Mouse (Mus musculus): ENCODE measurements around the gene Mlec. TPM values are rescaled to one million over a fixed set of nuclear protein-coding genes. Genes with fewer than 3 reads are reported as not detected.
A peak's percentile ranks its signal among the peaks of the same experiment; 100 is the strongest.
"Not testable (repeated sequence)": the region's sequence is repeated elsewhere in the genome, so short reads cannot be mapped to it uniquely, and the experiment has no call there.

The Mlec gene
- polyA plus RNA-seq, 1 experiment from 2014 or later: 23.0 TPM

DNA sequence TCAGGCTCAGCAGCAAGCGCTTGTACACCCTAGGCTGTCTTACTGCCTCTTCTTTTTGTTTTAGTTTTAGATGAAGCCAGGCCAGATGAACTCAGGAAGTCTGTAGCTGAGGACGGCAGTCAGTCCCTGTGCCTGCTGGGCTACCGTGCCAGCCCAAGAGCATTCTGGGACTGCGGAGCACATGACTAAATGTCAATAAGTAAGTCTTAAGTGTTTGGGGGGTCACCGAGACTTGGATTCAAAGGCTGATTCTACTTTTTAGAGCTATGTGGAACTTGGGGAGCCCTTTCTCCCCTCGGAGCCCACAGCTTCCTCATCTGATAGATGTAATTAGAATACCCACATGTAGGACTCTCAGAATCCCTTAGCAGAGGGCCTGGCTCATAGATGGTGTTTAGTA lies 2.7 kb upstream of the Mlec start:
- ATAC-seq (ENCODE audit: low read depth): no peak
- Histone ChIP-seq H3K9me3 (replicated peaks) (0 out of 2 replicates have a peak, but pooled peaks cover under 1% of the 10 kb centered on the region), H3K4me3 (replicated peaks) (no peak overlapping the region), H3K27ac (0 out of 2 replicates have a peak overlapping the region, but pooled peaks have one; percentile 11), H3K36me3 (no peaks in the 10 kb centered on the region), H3K27me3 (no peaks in the 10 kb centered on the region), H3K4me2 (no peak overlapping the region), H3K4me1 (replicated peaks) (peaks cover 65% of the 10 kb centered on the region), H3K9ac (no peak overlapping the region)
- DNase-seq: no peak
- WGBS (ENCODE audit: insufficient replicate concordance): 61% methylated on average over 6 of the region's 6 CpGs

DNA sequence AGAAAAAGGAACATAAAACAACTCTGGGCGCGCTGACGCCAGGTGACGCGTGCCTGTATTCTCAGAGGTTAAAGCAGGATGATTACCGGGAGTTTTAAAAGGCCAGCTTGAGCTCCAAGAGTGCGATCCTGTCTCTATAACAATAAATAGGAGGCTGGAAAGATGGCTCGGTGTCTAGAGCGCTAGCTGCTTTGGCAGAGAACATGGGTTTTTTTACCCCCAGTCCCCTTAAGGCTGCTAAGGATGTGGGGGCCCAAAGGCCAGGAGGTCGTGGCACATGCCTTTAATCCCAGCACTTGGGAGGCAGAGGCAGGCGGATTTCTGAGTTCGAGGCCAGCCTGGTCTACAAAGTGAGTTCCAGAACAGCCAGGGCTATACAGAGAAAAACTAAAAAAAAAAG lies 1.2 kb upstream of the Mlec start:
- Histone ChIP-seq H3K9ac (peak overlapping the region; percentile 78), H3K4me3 (replicated peaks) (peak overlapping the region; percentile 90), H3K9me3 (replicated peaks) (no peaks in the 10 kb centered on the region), H3K36me3 (no peaks in the 10 kb centered on the region), H3K27me3 (no peaks in the 10 kb centered on the region), H3K27ac (peak overlapping the region; percentile 89), H3K4me2 (peak overlapping the region; percentile 99), H3K4me1 (replicated peaks) (peaks cover 80% of the 10 kb centered on the region)
- ATAC-seq (ENCODE audit: low read depth) (no peak), DNase-seq (no peak)
- WGBS (ENCODE audit: insufficient replicate concordance): 38% methylated on average over 12 of the region's 12 CpGs

DNA sequence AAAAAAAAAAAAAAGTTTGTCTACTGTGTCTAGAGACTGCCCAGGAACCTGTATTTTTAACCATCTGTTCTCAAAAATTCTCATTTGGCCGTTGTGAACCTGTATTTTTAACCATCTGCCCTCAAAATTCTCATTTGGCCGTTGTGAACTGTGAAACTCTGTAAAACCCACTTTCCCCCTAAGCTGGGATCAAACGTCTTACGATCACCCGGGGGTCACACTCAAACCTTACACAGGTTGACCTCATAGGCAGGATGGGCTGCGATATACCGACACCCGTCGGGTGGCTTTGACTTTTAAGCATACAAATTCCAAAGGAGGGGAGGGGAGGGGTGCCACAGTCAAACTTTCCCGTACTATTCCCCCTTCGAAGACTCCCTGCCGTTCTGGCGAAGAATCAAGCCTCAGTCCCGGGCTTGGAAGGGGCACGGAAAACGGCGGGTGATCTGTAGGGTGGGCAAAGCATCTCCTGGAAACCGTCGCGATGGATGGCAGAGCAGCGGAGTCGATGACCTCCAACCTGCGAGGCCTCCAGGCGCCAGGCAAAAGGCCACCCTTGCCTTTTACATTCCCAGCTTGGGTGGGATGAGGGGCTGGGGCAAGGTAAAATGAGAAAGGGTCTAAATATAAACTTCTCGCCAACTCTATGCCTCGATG lies 918 bp downstream of the Mlec start:
- Histone ChIP-seq H3K27me3 (no peaks in the 10 kb centered on the region), H3K4me1 (replicated peaks) (peaks cover 87% of the 10 kb centered on the region), H3K36me3 (peaks cover 15% of the 10 kb centered on the region), H3K4me3 (replicated peaks) (peak overlapping the region; percentile 90), H3K4me2 (peak overlapping the region; percentile 99), H3K9ac (peak overlapping the region; percentile 91), H3K27ac (peak overlapping the region; percentile 82), H3K9me3 (replicated peaks) (no peaks in the 10 kb centered on the region)
- DNase-seq: no peak
- no peak for ATAC-seq (ENCODE audit: low read depth)
- WGBS (ENCODE audit: insufficient replicate concordance): under 1% methylated on average over 26 of the region's 26 CpGs

DNA sequence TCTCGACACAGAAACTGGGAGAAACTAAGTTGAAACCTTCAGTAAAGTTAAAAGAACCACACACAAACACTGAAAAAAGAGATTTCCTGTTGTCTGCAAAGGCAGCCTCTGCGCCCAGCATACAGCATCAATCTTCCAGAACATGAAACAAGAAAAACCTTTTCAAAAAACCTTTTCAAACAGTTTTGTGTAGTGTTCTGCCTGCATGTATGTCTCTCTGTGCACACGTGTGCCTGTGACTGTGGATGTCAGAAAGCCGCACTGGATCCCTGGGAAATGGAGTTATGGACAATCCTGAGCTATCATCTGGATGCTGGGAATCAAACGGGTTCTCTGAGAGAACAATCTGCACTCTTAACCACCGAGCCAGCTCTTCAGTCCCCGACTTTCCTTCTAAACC lies 1.6 kb downstream of the Mlec start:
- H3K9me3 ChIP-seq (replicated peaks): no peaks in the 10 kb centered on the region
- DNase-seq (no peak), ATAC-seq (ENCODE audit: low read depth) (no peak)
- peaks cover 19% of the 10 kb centered on the region for H3K36me3 ChIP-seq
- peaks cover 88% of the 10 kb centered on the region for H3K4me1 ChIP-seq (replicated peaks)
- WGBS (ENCODE audit: insufficient replicate concordance): 27% methylated on average over 7 of the region's 7 CpGs
- H3K27me3 ChIP-seq: no peaks in the 10 kb centered on the region
- peak overlapping the region; percentile 99 for H3K4me2 ChIP-seq
- H3K4me3 ChIP-seq (replicated peaks): peak overlapping the region; percentile 90
- peak overlapping the region; percentile 35 for H3K27ac ChIP-seq
- H3K9ac ChIP-seq: peak overlapping the region; percentile 91

DNA sequence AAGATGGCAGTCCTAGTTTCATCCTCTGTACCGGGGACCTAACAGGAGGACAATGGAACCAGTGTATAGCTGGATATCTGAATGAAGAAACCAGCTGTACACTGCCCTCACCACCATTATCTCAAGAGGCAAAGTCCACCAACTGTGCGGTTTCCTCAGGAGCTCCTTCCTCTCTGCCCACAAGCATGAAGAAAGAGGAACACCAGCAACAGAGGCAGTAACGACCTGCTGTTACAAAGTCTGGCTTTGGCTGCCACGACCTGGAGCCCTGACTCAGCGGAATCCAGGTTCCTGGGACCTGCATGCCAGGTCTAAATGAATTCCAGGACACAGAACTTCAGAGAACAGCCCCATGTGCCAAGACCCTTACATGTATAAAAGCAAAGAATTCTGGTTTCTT lies 2.1 kb downstream of the Mlec start:
- H3K9me3 ChIP-seq (replicated peaks): no peaks in the 10 kb centered on the region
- 10% methylated on average over 5 of the region's 5 CpGs for WGBS (ENCODE audit: insufficient replicate concordance)
- peak overlapping the region; percentile 91 for H3K9ac ChIP-seq
- no peaks in the 10 kb centered on the region for H3K27me3 ChIP-seq
- peaks cover 24% of the 10 kb centered on the region for H3K36me3 ChIP-seq
- peak overlapping the region; percentile 99 for H3K4me2 ChIP-seq
- no peak for ATAC-seq (ENCODE audit: low read depth)
- peak overlapping the region; percentile 35 for H3K27ac ChIP-seq
- DNase-seq: no peak
- H3K4me1 ChIP-seq (replicated peaks): peaks cover 83% of the 10 kb centered on the region
- peak overlapping the region; percentile 90 for H3K4me3 ChIP-seq (replicated peaks)

DNA sequence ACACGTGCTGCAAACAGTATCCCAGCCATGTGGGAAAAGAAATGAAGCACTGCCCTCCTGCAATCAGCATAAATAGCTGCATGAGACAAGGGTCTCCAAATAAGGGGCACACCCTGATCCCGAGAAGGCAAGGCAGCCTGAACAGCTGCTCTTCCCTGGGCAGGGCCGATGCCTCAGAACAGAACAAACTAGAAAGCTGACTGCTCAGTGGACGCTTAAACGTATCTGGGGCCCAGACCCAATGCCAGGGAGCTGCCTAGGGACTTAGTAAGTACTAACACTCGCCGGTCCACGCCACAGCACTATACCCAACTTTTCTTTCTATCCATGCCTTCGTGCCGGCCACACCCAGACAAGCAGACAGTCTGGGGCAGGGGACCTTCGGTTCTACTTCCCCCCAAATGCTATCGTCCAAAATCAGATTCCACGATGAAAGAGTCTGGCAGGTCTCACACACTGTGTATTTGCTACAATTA lies 2.8 kb downstream of the Mlec start:
- Histone ChIP-seq H3K36me3 (peaks cover 31% of the 10 kb centered on the region), H3K27me3 (no peaks in the 10 kb centered on the region), H3K9ac (peak overlapping the region; percentile 91), H3K4me3 (replicated peaks) (peak overlapping the region; percentile 90), H3K4me1 (replicated peaks) (peaks cover 81% of the 10 kb centered on the region), H3K9me3 (replicated peaks) (no peaks in the 10 kb centered on the region), H3K4me2 (peak overlapping the region; percentile 99), H3K27ac (peak overlapping the region; percentile 35)
- DNase-seq (no peak), ATAC-seq (ENCODE audit: low read depth) (no peak)
- WGBS (ENCODE audit: insufficient replicate concordance): 17% methylated on average over 13 of the region's 13 CpGs

DNA sequence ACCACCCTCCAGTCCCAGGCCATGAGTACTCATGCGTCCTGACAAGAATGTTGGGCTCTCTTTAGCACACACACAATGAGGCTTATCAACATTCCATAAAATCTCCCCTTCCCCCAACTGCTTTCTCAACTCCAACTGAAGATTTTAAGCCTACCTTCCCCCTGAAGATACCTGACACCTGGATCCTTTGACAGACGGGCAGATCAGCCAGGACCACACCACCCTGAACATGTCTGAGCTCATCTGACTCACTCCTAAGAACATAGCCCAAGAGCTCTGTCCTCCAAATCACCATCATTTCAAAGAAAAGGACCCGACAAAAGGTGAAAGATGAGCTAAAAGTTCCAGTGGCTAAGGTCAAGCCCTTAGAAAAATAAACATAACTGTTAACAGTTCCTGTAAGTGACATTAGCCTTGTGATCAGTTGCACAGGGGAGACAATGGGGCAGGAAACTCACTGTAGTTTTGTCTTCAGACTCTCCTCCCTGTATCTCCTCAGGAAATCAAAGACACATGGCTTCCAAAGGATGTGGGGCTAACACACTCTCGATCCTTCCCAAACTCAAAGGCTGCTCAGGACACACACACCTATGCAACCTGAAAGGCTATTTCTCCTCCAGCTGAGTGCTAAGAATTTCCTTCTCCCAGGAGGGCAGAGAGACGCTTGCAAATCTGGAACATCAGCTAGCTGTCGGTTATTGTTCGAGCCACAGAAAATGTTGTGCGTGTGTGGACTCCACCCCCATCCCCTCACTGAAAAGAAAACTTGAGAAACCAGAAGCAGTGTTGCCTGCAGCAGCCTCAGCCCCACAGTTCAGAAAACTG lies 5.6 kb downstream of the Mlec start:
- Histone ChIP-seq H3K4me3 (replicated peaks) (no peak overlapping the region), H3K9me3 (replicated peaks) (no peaks in the 10 kb centered on the region), H3K4me1 (replicated peaks) (peaks cover 66% of the 10 kb centered on the region), H3K36me3 (peaks cover 58% of the 10 kb centered on the region), H3K9ac (no peak overlapping the region), H3K27me3 (no peaks in the 10 kb centered on the region), H3K27ac (no peak overlapping the region), H3K4me2 (no peak overlapping the region)
- DNase-seq: no peak
- WGBS (ENCODE audit: insufficient replicate concordance): 54% methylated on average over 8 of the region's 8 CpGs
- no peak for ATAC-seq (ENCODE audit: low read depth)

DNA sequence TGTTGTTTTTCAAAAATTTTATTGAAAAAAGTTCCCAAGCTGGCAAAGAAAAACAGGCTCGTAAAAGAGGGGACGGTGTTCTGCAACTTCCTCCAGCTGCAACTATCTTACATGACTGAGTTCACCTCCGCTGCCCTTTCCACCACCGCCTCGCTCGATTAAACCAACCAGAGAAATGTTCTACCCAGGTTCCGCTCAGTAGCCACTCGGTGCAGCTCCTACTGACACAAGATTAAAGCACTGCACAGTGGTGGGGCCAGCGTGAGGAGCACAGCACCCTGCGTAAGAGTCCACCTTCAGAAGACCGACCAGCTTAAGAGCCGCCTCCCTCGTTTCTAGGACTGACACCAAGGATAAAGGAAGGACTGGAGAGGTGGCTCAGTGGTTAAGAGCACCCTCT lies 6.5 kb downstream of the Mlec start:
- H3K4me1 ChIP-seq (replicated peaks): peaks cover 57% of the 10 kb centered on the region
- H3K9me3 ChIP-seq (replicated peaks): no peaks in the 10 kb centered on the region
- ATAC-seq (ENCODE audit: low read depth) (no peak), DNase-seq (no peak)
- no peak overlapping the region for H3K27ac ChIP-seq
- peaks cover 66% of the 10 kb centered on the region for H3K36me3 ChIP-seq
- H3K4me3 ChIP-seq (replicated peaks): no peak overlapping the region
- H3K9ac ChIP-seq: no peak overlapping the region
- WGBS (ENCODE audit: insufficient replicate concordance): 83% methylated on average over 13 of the region's 13 CpGs
- H3K4me2 ChIP-seq: no peak overlapping the region
- no peaks in the 10 kb centered on the region for H3K27me3 ChIP-seq

DNA sequence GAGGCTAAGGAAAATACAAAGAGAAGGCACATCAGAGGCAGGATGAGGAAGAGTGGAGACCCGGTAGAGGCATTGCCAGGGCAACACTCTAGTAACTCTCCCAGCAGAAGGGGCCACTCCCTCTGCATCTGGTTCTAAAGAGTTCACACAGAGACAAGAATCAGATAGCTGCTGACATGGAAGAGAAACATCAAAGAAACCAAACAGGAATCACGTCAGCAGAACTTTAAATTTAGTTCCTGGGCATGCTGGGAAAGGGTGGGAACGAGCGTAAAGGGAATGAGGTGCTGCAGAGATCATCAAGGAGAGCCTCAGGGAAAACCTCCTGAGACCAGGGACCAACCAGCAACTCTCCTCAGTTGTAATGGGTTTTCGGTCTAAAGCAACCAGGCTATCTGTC lies 7.0 kb downstream of the Mlec start:
- Histone ChIP-seq H3K27me3 (no peaks in the 10 kb centered on the region), H3K9me3 (replicated peaks) (no peaks in the 10 kb centered on the region), H3K4me2 (no peak overlapping the region), H3K27ac (no peak overlapping the region), H3K4me3 (replicated peaks) (no peak overlapping the region), H3K9ac (no peak overlapping the region), H3K36me3 (peaks cover 71% of the 10 kb centered on the region), H3K4me1 (replicated peaks) (peaks cover 53% of the 10 kb centered on the region)
- DNase-seq (no peak), ATAC-seq (ENCODE audit: low read depth) (no peak)
- WGBS (ENCODE audit: insufficient replicate concordance): 79% methylated on average over 5 of the region's 5 CpGs

DNA sequence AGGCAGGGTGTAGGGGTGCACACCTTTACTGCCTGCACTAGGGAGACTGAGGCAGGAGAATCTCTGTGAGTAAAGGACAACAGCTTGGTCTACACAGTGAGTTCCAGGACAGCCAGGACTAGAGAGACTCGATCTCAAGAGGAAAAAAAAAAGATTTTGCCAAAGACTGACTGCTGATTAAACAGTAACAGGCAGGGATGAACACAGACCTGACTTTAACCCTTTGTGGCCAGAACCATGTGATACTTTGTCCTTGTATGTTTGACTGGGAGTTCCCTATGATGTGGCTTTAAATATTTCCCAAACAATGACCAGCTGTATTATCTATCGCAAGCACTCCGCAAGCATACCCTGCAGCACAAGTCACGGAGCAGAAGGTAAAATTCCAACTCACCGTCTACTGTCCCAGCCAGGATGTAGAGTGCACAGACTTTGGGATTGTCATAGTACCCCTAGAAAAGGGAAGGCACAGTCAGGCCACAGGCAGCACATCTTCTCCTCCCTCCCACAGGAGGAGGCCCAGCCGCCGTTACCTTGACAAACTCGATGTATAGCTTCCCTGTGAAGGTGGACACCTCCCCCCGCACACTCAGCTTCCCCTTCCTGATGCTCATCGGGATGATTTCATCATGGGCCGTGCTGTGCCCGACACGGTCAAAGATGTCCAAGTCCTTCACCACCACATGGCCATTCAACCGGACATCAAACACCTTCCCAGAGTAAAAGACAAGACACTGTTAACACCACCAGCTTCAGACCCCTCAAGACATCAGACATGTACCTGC lies 8.1 kb downstream of the Mlec start:
- Histone ChIP-seq H3K9ac (no peak overlapping the region), H3K4me3 (replicated peaks) (no peak overlapping the region), H3K4me1 (replicated peaks) (peaks cover 42% of the 10 kb centered on the region), H3K27ac (no peak overlapping the region), H3K4me2 (no peak overlapping the region), H3K36me3 (peaks cover 82% of the 10 kb centered on the region), H3K9me3 (replicated peaks) (no peaks in the 10 kb centered on the region), H3K27me3 (no peaks in the 10 kb centered on the region)
- ATAC-seq (ENCODE audit: low read depth) (no peak), DNase-seq (no peak)
- 78% methylated on average over 14 of the region's 14 CpGs for WGBS (ENCODE audit: insufficient replicate concordance)

DNA sequence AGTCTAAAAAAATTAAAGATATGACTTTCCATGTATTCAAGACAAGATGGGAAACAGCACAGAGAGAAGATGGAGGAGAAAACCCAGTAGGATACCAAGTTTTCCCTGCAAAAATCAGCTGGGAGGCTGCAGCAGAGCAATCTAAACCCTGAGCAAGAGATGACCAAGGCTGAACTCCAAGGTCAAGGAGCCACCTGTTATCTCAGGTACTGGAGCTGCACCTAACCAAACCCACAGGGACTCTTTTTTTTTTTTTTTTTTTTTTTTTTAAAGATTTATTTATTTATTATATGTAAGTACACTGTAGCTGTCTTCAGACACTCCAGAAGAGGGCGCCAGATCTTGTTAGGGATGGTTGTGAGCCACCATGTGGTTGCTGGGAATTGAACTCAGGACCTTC lies 9.1 kb downstream of the Mlec start:
- H3K4me2 ChIP-seq; H3K4me3 ChIP-seq (replicated peaks); DNase-seq; H3K9me3 ChIP-seq (replicated peaks); H3K27ac ChIP-seq; ATAC-seq (ENCODE audit: low read depth); H3K27me3 ChIP-seq; H3K9ac ChIP-seq: not testable (repeated sequence)
- no CpG with 5 or more reads among the region's 1 CpGs for WGBS (ENCODE audit: insufficient replicate concordance)
- Histone ChIP-seq H3K36me3 (peaks cover 87% of the 10 kb centered on the region), H3K4me1 (replicated peaks) (peaks cover 32% of the 10 kb centered on the region)

All from liver, embryonic 13.5 days (tissue).